ENCODE assay signal across 8 mouse cellular contexts in the genomic region with DNA sequence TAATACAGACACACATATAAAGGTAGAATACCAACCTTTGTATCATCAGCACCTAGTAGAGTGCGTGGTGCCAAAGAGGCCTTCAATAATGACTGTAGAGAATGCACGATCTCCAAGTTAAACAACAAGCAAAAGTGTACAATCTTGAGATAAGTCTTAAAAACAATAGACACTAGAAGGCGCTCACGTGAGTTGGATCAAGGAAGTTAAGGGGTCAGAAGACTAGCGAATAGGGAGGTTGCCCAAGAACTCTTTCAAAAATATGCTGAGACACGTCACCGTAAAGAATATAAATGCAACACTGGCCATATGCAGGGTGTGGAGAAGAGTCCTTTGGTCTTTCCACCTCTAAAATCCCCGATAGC. TPM values are rescaled to one million over a fixed set of nuclear protein-coding genes. Genes with fewer than 3 reads are reported as not detected.
A peak's percentile ranks its signal among the peaks of the same experiment; 100 is the strongest.
DNase-seq lines count a peak whose midpoint lies in the region; ATAC-seq and TF ChIP-seq lines count a peak whose summit lies in the region.

No protein-coding gene starts in this region.

- ATAC-seq in cerebellum, adult (ENCODE audit: insufficient number of reproducible peaks, low FRiP score, low TSS enrichment) = no peak
- ATAC-seq in kidney, embryonic 16.5 days (ENCODE audit: low FRiP score, low TSS enrichment) = peak; percentile 37
- peak; percentile 29 for ATAC-seq in midbrain, embryonic 15.5 days (replicated peaks)

- no peak overlapping the region for H3K27ac ChIP-seq in cerebellum, adult 2 months (ENCODE audit: insufficient read depth, low read length)
- H3K27ac ChIP-seq in kidney, embryonic 16.5 days (ENCODE audit: low read length) = peak overlapping the region; percentile 89
- no peak overlapping the region; the same call in 1 of the 2 replicates for H3K27ac ChIP-seq in midbrain, embryonic 15.5 days

- H3K9me3 ChIP-seq in kidney, embryonic 16.5 days (ENCODE audit: low read length) = no peaks in the 10 kb centered on the region
- H3K9me3 ChIP-seq in midbrain, embryonic 15.5 days = no peaks in the 10 kb centered on the region

- peak overlapping the region; percentile 80 for H3K4me3 ChIP-seq in cerebellum, adult 2 months (replicated peaks; ENCODE audit: insufficient read depth, low read depth, low read length)
- H3K4me3 ChIP-seq in kidney, embryonic 16.5 days (ENCODE audit: low read length) = peak overlapping the region; percentile 74
- H3K4me3 ChIP-seq in midbrain, embryonic 15.5 days = peak overlapping the region; percentile 75

- H3K4me2 ChIP-seq in kidney, embryonic 16.5 days (replicated peaks; ENCODE audit: low read depth, low read length) = peak overlapping the region; percentile 81
- peak overlapping the region; percentile 66 for H3K4me2 ChIP-seq in midbrain, embryonic 15.5 days

- TF ChIP-seq CTCF in cerebellum, adult 2 months (IDR thresholded peaks at IDR 0.05; ENCODE audit: borderline replicate concordance, insufficient read depth, low read depth, low read length) = no peak

- peak overlapping the region; percentile 93 for H3K9ac ChIP-seq in kidney, embryonic 16.5 days (replicated peaks; ENCODE audit: low read length)
- H3K9ac ChIP-seq in midbrain, embryonic 15.5 days = peak overlapping the region; percentile 82

- DNase-seq in cerebellum, adult 2 months = no peak
- DNase-seq in thymus, postnatal 0 days (ENCODE audit: low spot score) = peak; percentile 65
- DNase-seq in thymus, adult 18-20 months = no peak
- no peak for DNase-seq in urinary bladder, adult 2 months (ENCODE audit: low spot score)
- DNase-seq in layer of hippocampus, postnatal 10 days (ENCODE audit: low spot score in 2 of 2) = no peak

- H3K27me3 ChIP-seq in cerebellum, adult 2 months (ENCODE audit: control insufficient read depth, insufficient read depth, low read length) = no peaks in the 10 kb centered on the region
- H3K27me3 ChIP-seq in kidney, embryonic 16.5 days (ENCODE audit: insufficient read depth, low read length) = no peaks in the 10 kb centered on the region
- no peaks in the 10 kb centered on the region for H3K27me3 ChIP-seq in midbrain, embryonic 15.5 days (replicated peaks)

- no peak for TF ChIP-seq POLR2A in cerebellum, adult 2 months (IDR thresholded peaks at IDR 0.05; ENCODE audit: borderline replicate concordance, insufficient read depth, low read length)

- 10% methylated on average over 8 of the region's 8 CpGs for WGBS in cerebellum, adult 2 months
- 6% methylated on average over 8 of the region's 8 CpGs for WGBS in kidney, embryonic 16.5 days
- 10% methylated on average over 8 of the region's 8 CpGs for WGBS in midbrain, embryonic 15.5 days

- no peaks in the 10 kb centered on the region; the same call in 1 of the 2 replicates for H3K4me1 ChIP-seq in cerebellum, adult 2 months (ENCODE audit: control insufficient read depth, insufficient read depth, low read length)
- H3K4me1 ChIP-seq in kidney, embryonic 16.5 days (ENCODE audit: insufficient read depth, low read length) = peaks cover 21% of the 10 kb centered on the region
- H3K4me1 ChIP-seq in midbrain, embryonic 15.5 days = peaks cover 25% of the 10 kb centered on the region

- H3K36me3 ChIP-seq in kidney, embryonic 16.5 days (ENCODE audit: insufficient read depth, low read length) = no peaks in the 10 kb centered on the region
- no peaks in the 10 kb centered on the region for H3K36me3 ChIP-seq in midbrain, embryonic 15.5 days (replicated peaks)

RNA-seq across cellular contexts. Expression of a gene that starts 0.7 kb away (rescaled TPM):
- 15.2 and 16.4 TPM in 2 replicates for polyA plus RNA-seq in cerebellum, adult 2 months (2012; rRNA removed)
- 21.2 and 24.3 TPM in 2 replicates for polyA plus RNA-seq in thymus, postnatal 0 days (2015; fragmentation: Nextera tagmentation; extraction: Ambion mirVana)
- 30.8 and 32.4 TPM in 2 replicates for polyA plus RNA-seq in kidney, embryonic 16.5 days (2015; fragmentation: Nextera tagmentation; extraction: Ambion mirVana)
- polyA plus RNA-seq in midbrain, embryonic 15.5 days (2015; fragmentation: Nextera tagmentation; extraction: Ambion mirVana) = 22.7 and 25.1 TPM in 2 replicates
- polyA plus RNA-seq in urinary bladder, adult 2 months (2012; rRNA removed) = 13.8 and 16.1 TPM in 2 replicates
- total RNA-seq in layer of hippocampus, postnatal 10 days (2021) = 10 to 100 TPM; 22.1 to 26.8 TPM

RNA-seq across cellular contexts. Expression of a gene that starts 24.0 kb away (rescaled TPM):
- polyA plus RNA-seq in cerebellum, adult 2 months (2012; rRNA removed) = 16.7 and 16.8 TPM in 2 replicates
- 24.6 and 24.9 TPM in 2 replicates for polyA plus RNA-seq in thymus, postnatal 0 days (2015; fragmentation: Nextera tagmentation; extraction: Ambion mirVana)
- polyA plus RNA-seq in kidney, embryonic 16.5 days (2015; fragmentation: Nextera tagmentation; extraction: Ambion mirVana) = 23.7 and 26.5 TPM in 2 replicates
- polyA plus RNA-seq in midbrain, embryonic 15.5 days (2015; fragmentation: Nextera tagmentation; extraction: Ambion mirVana) = 17.3 and 18.3 TPM in 2 replicates
- 17.6 and 18.0 TPM in 2 replicates for polyA plus RNA-seq in urinary bladder, adult 2 months (2012; rRNA removed)
- total RNA-seq in layer of hippocampus, postnatal 10 days (2021) = 10 to 100 TPM; 14.2 to 14.5 TPM

RNA-seq across cellular contexts. Expression of a gene that starts 47.4 kb away (rescaled TPM):
- 0.13 and 0.23 TPM in 2 replicates for polyA plus RNA-seq in cerebellum, adult 2 months (2012; rRNA removed)
- polyA plus RNA-seq in thymus, postnatal 0 days (2015; fragmentation: Nextera tagmentation; extraction: Ambion mirVana) = 0.44 and 0.56 TPM in 2 replicates
- polyA plus RNA-seq in kidney, embryonic 16.5 days (2015; fragmentation: Nextera tagmentation; extraction: Ambion mirVana) = 1.1 and 1.5 TPM in 2 replicates
- 1.9 and 2.5 TPM in 2 replicates for polyA plus RNA-seq in midbrain, embryonic 15.5 days (2015; fragmentation: Nextera tagmentation; extraction: Ambion mirVana)
- not detected in 2 replicates for polyA plus RNA-seq in urinary bladder, adult 2 months (2012; rRNA removed)
- total RNA-seq in layer of hippocampus, postnatal 10 days (2021) = under 1 TPM; 0.55 to 0.80 TPM
